Mouse (Mus musculus) gastrocnemius, postnatal 10 days (tissue): ENCODE measurements at regions not wholly inside any gene's neighbourhood (a gene's known extent, or its start where the extent isn't known, plus 50 kb on each side); places are given as distances from the start of the nearest gene placed in this dataset.

Experiments
- DNase-seq: peaks from one replicate; pipeline ENCODE4 v3.0.0; 2021; ENCODE audit warnings: mixed read lengths

- DNase-seq: no peak
Observed at GRCm38 (mm10) chr11:34975771-34976302, 142.4 kb upstream of the Spdl1 start.

DNA sequence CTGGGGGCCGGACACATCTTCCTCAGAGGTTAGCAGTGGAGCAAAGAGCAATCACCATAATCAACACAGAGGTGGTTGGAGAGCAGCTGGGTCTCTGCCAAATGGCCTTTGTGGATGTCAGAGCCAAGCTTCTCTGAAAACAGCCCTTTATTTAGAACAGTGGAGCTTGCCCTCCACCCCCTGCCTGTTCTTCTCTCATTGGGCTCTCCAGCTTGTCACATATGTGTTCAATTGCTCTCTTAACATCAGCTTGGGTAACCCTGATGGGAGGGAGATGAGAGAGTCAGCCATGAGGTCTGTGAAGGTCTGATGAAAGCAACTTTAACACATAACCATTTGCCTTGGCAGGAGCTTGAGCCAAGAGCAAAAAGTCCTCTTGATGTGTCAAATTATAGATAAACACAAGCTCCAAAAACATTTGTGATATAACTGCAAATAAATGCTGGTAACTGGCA lies 140.1 kb upstream of the Spdl1 start:
- DNase-seq: peak; percentile 10

DNA sequence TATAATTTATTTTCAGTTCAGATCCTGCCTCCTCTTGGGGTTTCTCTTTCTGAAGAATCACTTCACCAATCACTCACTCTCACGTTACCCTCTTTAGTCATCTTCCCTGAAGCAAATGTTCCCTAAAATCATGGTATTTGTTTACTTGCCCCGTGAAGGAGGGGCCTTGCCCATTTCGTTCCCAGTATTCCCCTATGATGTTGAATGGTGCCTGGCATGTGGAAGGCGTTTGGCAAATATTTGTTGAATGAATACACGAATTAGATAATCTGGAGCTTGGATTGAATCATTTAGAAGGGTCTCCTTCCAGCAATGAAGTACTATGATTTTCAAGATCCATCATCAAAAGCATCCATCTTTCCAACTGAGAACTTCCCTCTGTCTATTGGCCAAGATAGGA lies 139.6 kb upstream of the Spdl1 start:
- no peak for DNase-seq

DNA sequence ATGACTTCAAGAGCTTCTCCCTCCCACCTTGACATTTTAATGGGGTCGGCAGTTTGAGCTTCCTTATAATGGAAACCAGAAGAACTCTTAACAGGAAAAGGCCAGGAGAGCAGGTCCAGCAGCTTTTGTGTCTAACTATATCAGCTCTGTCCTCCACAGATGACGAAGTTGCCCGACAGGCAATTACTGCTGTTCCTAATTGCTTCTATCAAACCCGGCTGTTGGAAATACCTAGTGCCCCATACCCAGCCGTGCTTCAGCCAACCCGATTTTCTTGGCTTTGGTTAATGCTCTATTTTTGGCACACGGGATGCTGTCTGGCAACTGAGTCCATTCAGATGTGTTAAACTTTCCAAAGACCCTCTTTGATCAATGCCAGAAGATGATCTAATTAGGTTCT lies 125.8 kb upstream of the Spdl1 start:
- no peak for DNase-seq

- DNase-seq: no peak
Observed at GRCm38 (mm10) chr11:34941486-34942456, 108.3 kb upstream of the Spdl1 start.

GRCm38 (mm10) chr11:34940151-34940550 lies 106.7 kb upstream of the Spdl1 start:
- no peak for DNase-seq

DNA sequence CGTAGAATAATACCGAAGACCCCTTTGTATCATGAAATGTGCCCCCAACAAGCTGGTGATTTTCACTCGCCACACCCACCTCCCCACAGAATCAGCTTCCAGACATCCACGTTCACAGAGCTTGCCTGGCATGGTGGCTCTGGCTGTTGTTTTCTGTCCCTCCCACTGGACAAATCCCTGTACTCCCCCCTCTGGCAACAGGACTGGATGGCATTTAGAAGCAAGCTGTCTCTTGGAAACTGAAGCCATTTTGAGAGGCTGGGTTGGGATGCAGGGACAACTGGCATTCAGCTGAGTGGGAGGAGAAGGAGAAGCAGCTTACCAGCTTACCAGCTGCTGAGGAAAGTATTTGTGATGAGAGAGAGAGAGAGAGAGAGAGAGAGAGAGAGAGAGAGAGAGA lies 105.6 kb upstream of the Spdl1 start:
- DNase-seq: no peak

- no peak for DNase-seq
Observed at GRCm38 (mm10) chr11:34932191-34932590, 98.8 kb upstream of the Spdl1 start.

GRCm38 (mm10) chr11:34917175-34917574 lies 83.7 kb upstream of the Spdl1 start:
- DNase-seq: no peak

DNA sequence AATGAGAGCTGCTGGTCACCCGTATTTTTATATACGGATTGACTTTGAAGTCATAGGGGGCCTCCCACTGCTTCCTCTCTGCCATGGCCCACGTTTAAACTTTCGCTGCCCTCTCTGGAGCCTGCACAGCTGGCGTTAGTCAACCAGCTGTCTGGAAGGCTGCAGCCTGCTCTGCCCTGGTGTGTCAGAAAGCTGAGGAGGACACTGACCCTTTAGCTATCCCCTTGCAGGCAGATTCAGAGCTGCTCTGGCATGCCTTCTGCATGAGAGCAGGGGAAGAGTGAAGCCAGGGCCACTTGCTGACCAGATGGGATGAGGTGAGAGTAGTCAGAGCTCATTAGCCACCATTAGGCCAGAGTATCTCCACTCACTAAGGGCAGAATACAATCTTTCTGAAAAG lies 76.4 kb upstream of the Spdl1 start:
- peak; percentile 6 for DNase-seq

DNA sequence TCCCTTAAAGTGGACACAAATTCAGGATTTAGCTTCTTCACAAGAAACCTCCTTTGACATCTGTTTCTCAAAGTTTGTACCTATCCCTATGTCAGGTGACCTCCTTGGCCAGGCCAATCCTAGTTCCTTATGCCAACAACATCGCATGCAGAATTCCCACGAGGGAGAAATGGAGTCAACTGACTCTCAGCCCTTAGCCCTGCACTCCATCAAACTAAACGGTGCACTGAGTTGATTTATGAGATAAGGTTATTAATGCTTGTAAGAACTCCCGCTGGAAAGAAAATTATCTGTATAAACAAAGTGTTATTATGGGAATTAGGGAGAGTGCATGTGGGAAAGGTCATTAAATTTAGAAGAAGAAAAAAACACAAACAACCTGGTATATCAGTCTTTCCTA lies 70.8 kb upstream of the Spdl1 start:
- no peak for DNase-seq

GRCm38 (mm10) chr11:34899400-34899799 lies 66.0 kb upstream of the Spdl1 start:
- DNase-seq: no peak

DNA sequence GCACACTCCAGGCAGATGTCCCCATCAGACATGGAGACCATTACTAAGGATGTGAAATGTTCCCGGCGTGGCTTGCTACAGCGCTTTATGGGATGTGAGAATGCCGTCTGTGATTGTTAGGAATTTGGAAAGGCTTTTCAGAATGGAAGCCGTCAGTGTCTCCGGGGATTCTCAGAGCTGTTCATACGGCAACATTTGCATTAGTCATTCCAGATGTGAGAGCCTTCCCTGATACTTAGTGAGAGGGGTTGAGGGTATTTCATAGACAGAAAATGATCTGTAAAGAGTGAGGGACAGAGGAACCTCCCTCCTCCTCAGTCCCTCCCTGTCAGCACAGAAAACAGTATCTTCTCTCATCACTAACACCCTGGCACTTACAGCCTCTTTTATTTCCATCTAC lies 62.2 kb upstream of the Spdl1 start:
- DNase-seq: no peak

- no peak for DNase-seq
Observed at GRCm38 (mm10) chr11:34888374-34889136, 55.1 kb upstream of the Spdl1 start.

DNA sequence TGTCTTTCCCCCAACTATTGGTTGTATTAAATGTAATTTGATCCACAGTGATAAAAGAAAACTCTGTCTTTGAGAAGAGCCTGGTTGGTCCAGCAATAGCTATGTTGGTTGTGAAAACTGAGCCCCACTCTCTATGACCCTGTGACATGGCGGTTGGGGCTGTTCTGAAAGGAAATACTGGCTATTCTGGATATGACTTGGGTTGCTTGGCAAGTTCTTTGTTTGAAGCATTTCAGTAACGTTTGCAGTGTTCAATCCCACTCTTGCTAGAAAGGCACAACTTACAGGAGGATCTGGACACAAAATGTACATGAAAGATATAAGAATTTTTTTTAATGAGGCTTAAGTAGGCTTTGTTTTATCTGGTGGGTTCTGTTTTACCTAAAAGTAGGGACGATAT lies 54.1 kb upstream of the Spdl1 start:
- DNase-seq: no peak
